Mouse (Mus musculus): ENCODE data around the gene Gm2115.

Gm2115 gene

DNA sequence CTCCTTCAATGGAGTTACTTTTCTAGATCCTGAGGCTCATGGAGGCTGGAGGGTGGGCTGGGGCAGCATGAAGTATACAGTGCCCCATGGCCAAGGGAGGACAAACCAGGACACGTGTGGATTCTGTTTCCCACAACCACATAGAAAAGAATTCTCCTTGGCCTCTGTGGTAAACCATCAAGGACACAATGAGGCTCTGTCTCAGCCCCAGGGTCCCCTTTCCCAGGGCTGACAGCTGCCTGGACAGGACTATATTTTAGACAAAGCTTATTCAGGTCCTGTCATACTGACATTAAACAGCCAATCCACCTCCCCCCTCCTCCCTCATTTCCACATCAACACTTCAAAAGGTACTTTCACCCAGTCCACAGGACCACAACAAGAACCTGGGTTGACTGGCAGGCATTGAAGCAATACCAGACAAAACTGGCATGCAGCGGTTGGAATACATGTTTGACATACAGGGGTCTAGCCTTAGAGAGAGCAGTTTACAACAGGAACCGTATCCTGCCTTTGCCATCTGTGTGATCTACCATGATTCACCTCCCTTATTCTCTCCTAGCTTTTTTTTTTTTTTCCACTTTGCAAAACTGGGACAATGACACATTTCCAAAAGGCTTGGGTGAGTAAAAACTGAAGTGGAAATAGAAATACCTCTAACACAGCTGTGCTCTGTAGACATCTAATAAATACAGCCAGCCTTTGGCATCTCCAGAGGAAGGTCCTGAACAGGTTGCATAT is 57.8 kb downstream of the Gm2115 start:
- DNase-seq (ENCODE audit: low spot score), result no peak

DNA sequence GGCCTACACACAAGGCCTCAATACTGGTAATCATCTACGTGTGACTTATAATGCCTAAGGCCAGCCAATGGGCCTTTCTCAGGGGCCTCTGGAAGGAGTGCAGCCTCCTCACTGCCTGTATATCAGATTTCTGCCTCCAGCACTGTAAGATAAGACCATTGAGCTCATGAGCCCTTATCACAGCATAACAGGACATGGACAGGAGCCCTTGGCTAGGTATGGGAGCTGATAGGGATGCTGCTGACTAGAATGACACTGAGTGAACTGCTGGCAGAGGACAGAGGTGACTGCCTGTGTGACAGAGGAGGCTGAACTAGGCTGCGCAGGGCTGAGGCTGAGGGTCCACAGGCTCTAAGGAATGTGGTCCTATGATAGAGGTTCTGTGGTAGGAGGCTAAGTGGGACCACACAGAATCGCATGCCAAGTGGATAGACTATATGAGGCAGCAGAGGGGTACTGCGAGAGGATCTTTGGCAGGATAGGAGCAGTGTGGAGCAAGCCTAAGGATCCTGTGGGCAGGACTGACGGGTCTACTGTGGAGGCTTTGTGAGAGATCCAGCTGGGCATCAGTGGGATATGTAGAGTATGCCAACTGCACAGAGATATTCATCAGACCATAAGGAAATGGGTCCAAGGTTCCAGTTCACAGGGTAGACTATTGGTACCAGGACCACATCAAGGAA is 58.5 kb downstream of the Gm2115 start:
- no peak for DNase-seq (ENCODE audit: low spot score)

DNA sequence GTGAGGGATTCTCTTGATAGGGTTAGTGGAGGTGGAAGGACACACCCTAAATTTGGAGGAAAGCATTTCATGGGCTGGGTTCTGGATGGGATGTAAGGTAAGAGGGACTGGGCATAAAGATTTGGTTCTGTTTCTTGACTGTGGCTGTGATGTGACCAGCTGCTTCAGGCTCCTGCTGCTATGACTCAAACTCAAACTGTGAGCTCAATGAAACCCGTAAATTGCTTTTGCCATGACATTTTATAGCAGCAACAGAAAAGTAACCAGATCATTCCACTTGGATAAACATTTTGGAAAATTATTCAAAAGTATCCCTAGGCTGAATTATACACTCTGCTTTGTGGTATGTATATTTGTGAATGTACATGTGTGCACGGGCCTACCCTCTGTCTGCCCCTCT is 61.9 kb downstream of the Gm2115 start:
- DNase-seq (ENCODE audit: low spot score), result no peak

DNA sequence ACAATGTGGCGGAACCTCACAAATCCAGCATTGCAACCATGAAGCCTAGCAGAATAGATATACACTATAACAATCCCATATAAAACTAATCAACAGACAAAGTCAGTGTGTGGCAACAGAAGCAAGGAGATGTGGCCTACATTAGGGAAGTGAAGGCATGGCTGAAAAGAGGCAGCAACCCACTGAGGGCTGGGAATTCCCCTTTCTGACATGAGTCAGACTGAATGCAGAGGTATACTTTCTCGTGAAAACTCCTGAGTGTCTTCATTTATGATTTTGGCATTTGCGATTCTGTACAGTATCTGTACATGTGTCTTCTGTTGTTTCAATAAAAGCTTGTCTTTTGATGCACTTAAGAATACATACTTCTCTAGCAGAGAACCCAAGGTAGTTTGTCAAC is 62.6 kb downstream of the Gm2115 start:
- no peak for DNase-seq (ENCODE audit: low spot score)

DNA sequence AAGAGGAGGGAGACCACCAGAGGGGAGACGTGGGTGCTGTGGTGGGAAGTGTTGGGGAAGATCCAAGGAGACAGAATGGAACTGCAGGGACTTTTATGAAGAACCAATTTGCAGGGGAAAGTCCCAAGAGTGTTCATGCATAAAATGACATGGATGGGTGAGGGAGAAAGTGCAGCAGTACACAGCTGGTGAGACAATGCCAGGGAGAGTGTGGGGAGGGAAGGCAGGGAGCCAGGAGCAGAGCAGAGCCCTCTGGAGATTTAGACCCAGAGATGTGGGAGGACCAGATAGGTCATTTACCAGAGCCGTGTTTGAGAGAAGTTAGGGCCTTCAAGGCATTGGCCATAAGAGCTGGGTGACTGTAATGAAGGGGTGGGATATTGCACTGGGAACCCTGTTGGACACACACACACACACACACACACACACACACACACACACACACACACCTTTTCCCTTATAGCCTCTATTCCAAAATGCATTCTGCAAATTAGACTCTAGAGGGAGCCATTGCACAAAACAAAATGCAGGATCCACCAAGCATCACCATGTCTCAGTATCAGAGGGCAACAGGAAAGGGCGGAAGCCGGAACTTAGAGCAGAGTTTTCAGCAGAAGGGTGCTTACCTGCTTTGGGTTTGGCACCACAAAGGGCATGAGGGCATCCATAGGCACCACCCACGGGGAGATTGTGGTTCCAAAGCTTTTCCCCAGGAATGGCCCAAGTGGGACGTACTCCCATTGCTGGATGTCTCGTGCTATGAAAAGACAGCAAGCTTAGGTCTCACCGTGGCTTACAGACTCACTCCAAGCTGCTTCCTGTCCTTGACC is 65.5 kb downstream of the Gm2115 start:
- no peak for DNase-seq (ENCODE audit: low spot score)

DNA sequence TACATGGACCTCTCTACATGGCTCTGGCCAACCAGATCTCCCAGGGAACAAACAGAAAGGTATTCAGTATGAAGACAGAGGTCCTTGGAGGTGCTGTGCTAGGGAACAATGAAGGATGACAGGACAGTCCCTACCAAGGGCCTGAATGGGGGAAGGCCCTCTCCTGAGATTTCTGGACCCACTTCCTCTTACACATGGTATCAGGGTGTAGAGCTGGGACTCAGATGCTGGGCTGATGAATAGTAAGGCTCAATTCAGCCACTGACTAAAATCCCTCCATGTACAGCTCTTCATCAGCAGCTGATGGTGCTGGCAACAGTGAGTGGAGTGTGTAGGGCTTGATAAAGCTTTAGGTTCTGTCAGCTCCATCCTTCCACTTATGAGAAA is 66.2 kb downstream of the Gm2115 start:
- no peak for DNase-seq (ENCODE audit: low spot score)

DNA sequence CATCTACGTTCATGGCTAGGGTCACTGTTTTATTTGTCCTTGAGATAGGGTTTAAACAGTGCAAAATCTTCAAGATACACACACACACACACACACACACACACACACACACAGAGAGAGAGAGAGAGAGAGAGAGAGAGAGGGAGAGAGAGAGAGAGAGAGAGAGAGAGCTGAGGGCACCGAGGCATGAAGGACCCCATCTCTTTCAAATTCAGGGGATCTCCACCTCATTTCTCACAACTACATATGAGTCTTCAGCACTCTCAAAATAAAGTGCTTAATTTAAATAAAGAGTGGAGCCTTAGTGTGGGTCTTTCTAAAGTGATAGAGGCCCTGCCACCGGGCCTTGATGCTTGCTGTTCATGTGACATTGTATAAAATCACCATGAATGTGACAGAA is 67.2 kb downstream of the Gm2115 start:
- no peak for DNase-seq (ENCODE audit: low spot score)

DNA sequence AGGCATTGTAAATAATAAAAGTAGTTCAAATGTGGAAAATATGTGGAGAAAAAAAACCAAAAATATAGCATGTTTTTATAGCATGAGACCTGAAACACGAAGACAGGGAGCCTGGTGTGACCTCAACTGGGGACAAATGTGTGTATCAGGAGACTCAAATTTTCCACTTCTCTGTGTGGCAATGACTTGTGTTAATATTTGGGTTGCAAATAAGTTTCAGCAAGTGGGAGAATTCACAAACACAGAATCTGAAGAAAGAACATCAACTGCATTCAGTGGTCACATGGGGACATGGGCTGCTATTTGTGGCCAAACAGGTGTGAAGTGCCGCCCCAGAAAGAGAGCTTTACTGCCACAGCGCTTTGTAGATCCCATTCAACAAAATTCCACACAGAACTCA is 67.9 kb downstream of the Gm2115 start:
- DNase-seq (ENCODE audit: low spot score), result no peak

DNA sequence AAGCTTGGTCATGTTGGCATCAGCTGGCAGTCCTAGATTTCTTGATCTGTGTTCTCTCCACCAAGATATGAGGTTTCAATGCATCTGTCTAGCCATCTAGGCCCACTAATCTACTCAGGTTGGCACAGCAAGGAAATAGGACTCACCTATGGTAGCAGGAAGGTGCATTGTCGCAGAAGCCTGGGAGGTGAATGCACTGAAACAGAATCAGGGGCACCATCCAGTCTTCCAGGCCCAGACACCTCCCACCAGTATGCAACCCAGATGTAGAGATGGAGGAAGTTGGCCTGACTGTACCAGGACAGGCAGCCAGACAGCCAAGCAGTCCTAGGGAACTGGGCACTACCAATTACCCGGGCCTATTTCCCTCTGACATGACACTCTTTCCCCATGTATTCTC is 71.9 kb downstream of the Gm2115 start:
- DNase-seq (ENCODE audit: low spot score), result no peak

DNA sequence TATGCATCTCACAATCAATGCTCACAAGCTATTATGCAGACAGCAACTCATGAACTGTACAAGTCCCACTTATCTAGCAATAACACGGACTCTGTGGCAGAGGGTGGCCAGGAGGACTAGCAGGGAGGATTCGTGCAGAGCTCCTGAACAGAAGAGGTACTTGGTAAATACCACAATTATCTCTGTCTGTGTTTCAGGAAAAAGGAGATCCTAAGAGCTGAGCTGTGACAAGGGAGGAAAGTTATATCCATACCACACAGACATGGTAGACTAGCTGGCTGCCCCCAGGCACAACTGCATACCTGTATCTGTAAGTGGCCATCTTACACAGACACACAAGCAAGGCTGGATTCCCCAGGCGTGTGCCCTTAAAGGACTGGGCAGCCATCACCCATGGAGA is 72.6 kb downstream of the Gm2115 start:
- DNase-seq (ENCODE audit: low spot score), result no peak

DNA sequence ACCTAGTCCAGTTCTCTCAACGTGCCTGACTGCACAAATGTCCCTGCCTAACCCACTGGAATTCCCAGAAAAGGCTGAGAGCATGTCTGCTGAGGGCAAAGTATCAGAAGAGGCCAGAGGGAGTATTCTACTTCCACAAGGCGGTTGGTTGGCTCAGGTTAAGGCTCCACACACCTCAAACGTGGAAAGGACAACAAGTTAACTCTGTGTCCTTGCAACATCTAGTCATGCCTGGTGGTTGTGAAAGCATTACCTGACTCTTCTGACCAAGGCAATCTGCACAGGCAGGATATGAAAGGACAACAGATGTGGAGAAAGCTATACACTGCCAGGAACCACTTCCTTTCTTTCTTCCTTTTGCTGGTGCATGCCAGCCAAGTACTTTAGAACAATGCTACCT is 75.7 kb downstream of the Gm2115 start:
- no peak for DNase-seq (ENCODE audit: low spot score)

DNA sequence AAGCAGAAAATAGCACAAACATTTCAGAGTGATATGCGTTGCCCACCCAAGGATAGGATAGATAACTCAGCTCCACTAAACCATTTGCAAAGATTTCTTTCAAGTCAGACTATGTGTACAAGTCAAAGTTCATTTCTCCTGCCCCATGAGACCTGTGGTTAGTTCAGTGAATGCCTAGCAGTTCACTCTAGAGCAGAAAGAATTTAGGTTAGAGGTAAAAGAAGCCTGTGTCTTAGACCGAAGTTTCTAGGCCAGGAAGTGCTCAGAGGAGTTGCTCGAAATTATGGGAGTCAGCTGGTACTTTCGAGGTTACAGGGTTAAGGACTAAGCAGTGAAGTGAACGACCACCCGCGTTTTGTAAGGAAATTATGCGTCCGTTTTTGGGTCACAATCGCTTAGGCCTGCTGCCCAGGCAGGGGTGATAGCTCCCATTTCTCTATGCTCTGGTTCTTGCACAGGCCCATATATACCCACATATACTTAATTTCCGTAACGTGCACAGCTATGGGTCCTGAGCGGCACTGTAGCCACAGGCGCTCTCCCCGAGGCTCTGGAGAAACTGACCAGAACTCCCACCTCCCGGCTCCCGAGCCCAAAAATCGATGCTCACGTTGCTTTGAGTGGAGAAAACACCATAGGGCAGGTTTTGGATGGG is 76.4 kb downstream of the Gm2115 start:
- DNase-seq (ENCODE audit: low spot score), result no peak

DNA sequence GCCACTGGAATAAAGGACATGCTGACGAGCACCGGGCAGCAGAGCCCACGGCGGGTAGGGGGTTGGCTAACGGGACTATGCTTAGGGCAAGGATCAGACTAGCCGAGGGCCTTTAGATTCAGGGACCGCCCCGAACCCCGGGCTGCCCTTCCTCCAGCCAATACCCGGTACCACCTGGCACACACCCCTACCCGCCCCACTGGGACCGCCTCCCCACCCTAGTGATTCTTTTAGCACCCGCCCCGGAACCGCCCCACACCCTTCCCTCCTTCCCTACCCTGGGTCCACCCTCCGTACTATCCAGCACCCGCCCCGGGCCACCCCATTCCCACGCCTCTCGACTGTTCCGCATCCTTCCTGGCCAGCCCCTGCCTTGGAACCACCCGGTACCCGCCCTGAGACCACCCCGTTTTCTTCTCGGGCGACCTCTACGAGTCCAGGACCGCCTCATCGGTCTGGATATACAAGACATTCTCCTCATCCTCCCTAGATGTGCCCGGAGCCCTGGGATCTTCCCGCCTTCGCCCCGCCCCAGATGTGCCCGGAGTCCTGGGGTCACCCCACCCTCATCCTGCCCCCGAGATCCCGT is 77.0 kb downstream of the Gm2115 start:
- DNase-seq (ENCODE audit: low spot score), result peak; percentile 73

DNA sequence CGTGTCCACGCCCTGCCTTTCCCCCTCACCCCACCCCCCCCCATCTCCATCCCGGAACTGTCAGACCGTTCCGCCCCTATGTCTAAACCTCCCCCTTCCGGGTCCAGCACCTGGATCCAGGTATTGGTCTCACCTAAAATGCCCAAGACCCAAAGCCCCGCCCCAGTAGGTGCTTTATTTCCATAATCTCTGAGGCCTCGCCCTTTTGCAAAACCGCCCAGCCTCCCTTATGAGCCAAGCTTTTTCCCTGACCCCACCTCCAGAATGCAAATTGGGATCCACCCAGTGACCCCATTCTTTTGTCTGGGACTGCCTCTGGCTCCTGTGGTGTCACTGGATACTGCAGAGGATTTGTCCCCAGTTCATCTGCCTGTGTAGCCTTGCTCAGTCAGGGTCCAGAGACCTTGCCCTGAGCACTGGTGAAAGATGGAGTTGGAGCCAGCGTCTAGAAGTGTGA is 77.6 kb downstream of the Gm2115 start, which contains the start of gene Fah:
Gene Fah (minus strand): TSS at position 430 of the 457 bp plus-strand sequence.
- DNase-seq (ENCODE audit: low spot score), result peak; percentile 38

DNA sequence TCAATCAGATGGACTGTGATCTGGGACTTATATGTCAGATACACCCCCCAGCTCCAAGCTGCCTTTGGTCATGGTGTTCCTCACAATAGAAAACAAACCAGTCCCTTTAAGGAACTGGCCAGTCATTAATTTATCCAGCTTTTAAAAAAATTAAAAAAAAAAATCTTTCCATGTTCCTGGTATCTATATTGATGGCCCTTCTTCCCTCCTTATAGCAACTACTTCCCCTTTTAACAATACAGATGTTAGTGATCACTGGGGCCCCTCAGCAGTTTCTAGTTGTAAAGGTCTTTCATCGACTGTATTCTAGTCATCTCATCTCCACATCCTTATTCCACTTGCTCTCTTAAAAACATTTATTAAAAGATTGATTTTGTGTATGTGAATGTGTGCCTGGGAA is 82.9 kb downstream of the Gm2115 start:
- no peak for DNase-seq (ENCODE audit: low spot score)

DNA sequence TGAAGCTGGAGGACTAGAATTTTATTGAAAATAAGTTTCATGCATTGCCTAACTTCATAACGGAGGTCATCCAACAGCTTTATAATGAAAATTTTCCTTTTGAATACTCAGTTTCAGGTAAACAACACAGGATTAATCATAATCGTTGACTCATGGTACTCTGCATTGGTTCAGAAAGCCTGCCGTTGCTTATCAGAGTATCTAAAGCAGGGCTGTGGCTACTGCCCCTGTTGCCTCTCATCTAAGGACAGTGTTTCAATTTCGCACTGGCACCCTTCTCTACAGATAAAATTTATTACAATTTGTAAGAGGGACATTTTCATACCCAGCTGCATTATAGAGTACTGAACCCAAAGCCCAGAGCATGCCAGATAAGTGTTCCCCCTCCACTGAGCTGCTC is 83.7 kb downstream of the Gm2115 start:
- no peak for DNase-seq (ENCODE audit: low spot score)

DNA sequence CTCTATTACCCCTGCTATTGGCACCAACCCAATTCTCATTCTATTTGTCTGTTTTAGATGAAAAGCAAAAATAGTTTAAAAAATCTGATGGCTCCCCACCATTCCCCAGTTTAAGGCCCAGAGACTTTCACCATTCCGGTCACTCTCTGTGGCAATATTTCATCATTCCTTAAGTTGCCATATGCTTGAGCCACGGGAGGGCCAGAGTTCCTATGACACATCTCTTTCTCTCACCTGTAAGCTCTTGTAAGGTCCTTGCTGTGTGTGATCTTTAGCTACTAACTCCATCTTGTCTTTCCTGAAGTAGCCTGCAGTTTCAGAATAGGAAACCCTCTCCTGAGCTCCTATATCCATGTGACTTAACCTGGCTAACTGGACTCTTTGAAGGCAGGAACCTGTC is 90.2 kb downstream of the Gm2115 start:
- DNase-seq (ENCODE audit: low spot score), result no peak

DNA sequence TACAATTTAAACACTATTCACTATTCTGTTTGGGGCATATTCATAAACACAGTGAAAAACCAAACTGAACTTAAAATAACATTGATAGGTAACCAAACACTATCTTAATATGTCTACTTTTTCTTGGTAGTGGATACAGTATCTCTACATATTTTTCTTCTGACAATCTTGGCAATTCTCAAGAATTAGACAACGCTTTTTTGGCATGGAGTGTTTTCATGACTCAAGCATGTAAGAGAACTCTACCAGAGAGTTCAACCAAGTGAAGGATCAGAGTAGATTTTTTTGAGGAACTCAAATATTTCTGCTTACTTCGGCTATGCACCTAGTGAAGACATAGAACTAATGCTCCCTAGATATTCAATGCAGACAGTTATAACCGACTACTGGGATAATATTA is 92.2 kb downstream of the Gm2115 start:
- DNase-seq (ENCODE audit: low spot score), result no peak

DNA sequence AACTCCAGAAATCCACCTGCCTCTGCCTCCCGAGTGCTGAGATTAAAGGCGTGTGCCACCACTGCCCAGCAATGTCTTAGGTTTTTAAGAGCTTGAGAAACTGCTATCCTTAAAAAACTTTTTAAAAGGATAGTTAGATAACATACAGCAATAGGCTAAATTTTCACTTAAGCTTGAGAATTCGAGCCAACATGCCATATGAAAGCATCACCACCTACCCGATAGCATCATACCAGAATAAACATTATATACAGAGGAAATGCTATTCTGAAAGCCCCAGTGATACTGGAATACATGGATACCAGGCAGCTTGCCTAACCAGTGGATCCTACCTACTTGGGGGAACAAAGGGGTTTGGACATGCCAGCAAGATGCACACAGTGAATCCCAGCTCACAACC is 95.0 kb downstream of the Gm2115 start:
- no peak for DNase-seq (ENCODE audit: low spot score)

DNA sequence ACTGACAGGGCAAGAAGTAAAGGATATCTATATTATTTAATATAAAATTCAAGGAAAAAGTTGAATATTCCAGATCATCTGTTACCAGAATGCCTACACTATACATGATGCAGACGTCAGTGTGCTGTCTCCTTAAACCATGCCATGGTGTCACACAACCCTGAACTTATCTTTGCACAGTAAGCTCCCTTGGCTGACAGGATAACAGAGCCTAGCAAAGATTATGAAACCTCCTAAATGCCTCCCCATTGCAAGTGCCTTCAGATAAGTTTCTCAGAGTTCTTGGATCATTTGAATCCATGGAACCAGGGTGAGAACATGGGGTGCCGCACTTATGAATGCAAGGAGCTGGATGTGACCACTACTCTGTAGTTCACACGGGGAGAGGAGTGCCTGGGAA is 103.1 kb downstream of the Gm2115 start:
- no peak for DNase-seq (ENCODE audit: low spot score)

Measured in urinary bladder, postnatal 25 days (tissue).